In genomic region chr14:76415781-76416301, GRCm38 (mm10) we compare ENCODE assay signal across 8 mouse cellular contexts. TPM values are rescaled to one million over a fixed set of nuclear protein-coding genes. Genes with fewer than 3 reads are reported as not detected.
A peak's percentile ranks its signal among the peaks of the same experiment; 100 is the strongest.
DNase-seq lines count a peak whose midpoint lies in the region; ATAC-seq and TF ChIP-seq lines count a peak whose summit lies in the region.

No protein-coding gene starts in this region.

- H3K79me3 ChIP-seq in C2C12 (ENCODE audit: low read depth), result peaks cover 41% of the 10 kb centered on the region

- H3K9me3 ChIP-seq in embryonic facial prominence, embryonic 14.5 days (ENCODE audit: control insufficient read depth, low read length), result no peaks in the 10 kb centered on the region
- H3K9me3 ChIP-seq in heart, embryonic 15.5 days (replicated peaks), result no peaks in the 10 kb centered on the region
- no peaks in the 10 kb centered on the region for H3K9me3 ChIP-seq in liver, embryonic 16.5 days (replicated peaks; ENCODE audit: control insufficient read depth, low read length)
- no peaks in the 10 kb centered on the region for H3K9me3 ChIP-seq in neural tube, embryonic 14.5 days (ENCODE audit: control insufficient read depth, low read length)

- H3K9ac ChIP-seq in embryonic facial prominence, embryonic 14.5 days (ENCODE audit: low read depth, low read length), result peak overlapping the region; percentile 97
- H3K9ac ChIP-seq in heart, embryonic 15.5 days, result peak overlapping the region; percentile 98
- no peak overlapping the region; the same call in 1 of the 2 replicates for H3K9ac ChIP-seq in liver, embryonic 16.5 days (ENCODE audit: low read depth, low read length)
- H3K9ac ChIP-seq in neural tube, embryonic 14.5 days (replicated peaks; ENCODE audit: low read depth, low read length), result peak overlapping the region; percentile 98

- ATAC-seq in embryonic facial prominence, embryonic 14.5 days (ENCODE audit: low read depth), result no peak
- no peak for ATAC-seq in heart, embryonic 15.5 days (replicated peaks; ENCODE audit: insufficient number of reproducible peaks, insufficient read depth, low FRiP score, low read depth)
- 0 out of 2 replicates have a peak, but pooled peaks have one; percentile 1 for ATAC-seq in liver, embryonic 16.5 days (ENCODE audit: low read depth)
- no peak; the same call in 1 of the 2 replicates for ATAC-seq in neural tube, embryonic 14.5 days (ENCODE audit: low read depth)

- peak overlapping the region; percentile 61 for H3K4me3 ChIP-seq in C2C12 (ENCODE audit: insufficient read depth, poor library complexity, severe bottlenecking)
- peak overlapping the region; percentile 87 for H3K4me3 ChIP-seq in embryonic facial prominence, embryonic 14.5 days (ENCODE audit: low read depth, low read length)
- H3K4me3 ChIP-seq in heart, embryonic 15.5 days, result peak overlapping the region; percentile 96
- peak overlapping the region; percentile 65 for H3K4me3 ChIP-seq in liver, embryonic 16.5 days (ENCODE audit: low read depth, low read length)
- peak overlapping the region; percentile 95 for H3K4me3 ChIP-seq in neural tube, embryonic 14.5 days (ENCODE audit: low read depth, low read length)

- H3ac ChIP-seq in C2C12 (ENCODE audit: control insufficient read depth, insufficient read length, low read depth), result peak overlapping the region; percentile 73

- DNase-seq in adrenal gland, postnatal 25 days, result peak; percentile 53
- peak; percentile 71 for DNase-seq in embryonic facial prominence, embryonic 14.5 days (ENCODE audit: low spot score)
- peak; percentile 50 to 60 for DNase-seq in kidney, postnatal 25 days
- peak; percentile 22 to 30 for DNase-seq in thymus, postnatal 10 days (ENCODE audit: low spot score in 2 of 2)

- TF ChIP-seq CTCF in C2C12 (IDR thresholded peaks at IDR 0.05; ENCODE audit: control insufficient read depth, insufficient read depth, insufficient read length), result no peak

- H3K79me2 ChIP-seq in C2C12 (ENCODE audit: control insufficient read depth, insufficient read depth), result peaks cover 52% of the 10 kb centered on the region

- H3K27ac ChIP-seq in embryonic facial prominence, embryonic 14.5 days (replicated peaks; ENCODE audit: low read depth, low read length), result peak overlapping the region; percentile 98
- H3K27ac ChIP-seq in heart, embryonic 15.5 days, result peak overlapping the region; percentile 98
- no peak overlapping the region for H3K27ac ChIP-seq in liver, embryonic 16.5 days (ENCODE audit: low read length)
- H3K27ac ChIP-seq in neural tube, embryonic 14.5 days (ENCODE audit: low read depth, low read length), result peak overlapping the region; percentile 100

- peak overlapping the region; percentile 80 for H3K4me2 ChIP-seq in embryonic facial prominence, embryonic 14.5 days (ENCODE audit: low read depth, low read length)
- peak overlapping the region; percentile 92 for H3K4me2 ChIP-seq in heart, embryonic 15.5 days
- H3K4me2 ChIP-seq in liver, embryonic 16.5 days (ENCODE audit: low read depth, low read length), result peak overlapping the region; percentile 80
- H3K4me2 ChIP-seq in neural tube, embryonic 14.5 days (ENCODE audit: low read depth, low read length), result peak overlapping the region; percentile 94

- WGBS in embryonic facial prominence, embryonic 14.5 days, result 0% methylated on average over 25 of the region's 38 CpGs
- 1% methylated on average over 35 of the region's 38 CpGs for WGBS in heart, embryonic 15.5 days
- WGBS in liver, embryonic 16.5 days (ENCODE audit: insufficient replicate concordance), result under 1% methylated on average over 31 of the region's 38 CpGs
- under 1% methylated on average over 35 of the region's 38 CpGs for WGBS in neural tube, embryonic 14.5 days

- H3K27me3 ChIP-seq in C2C12 (ENCODE audit: control insufficient read depth, insufficient read depth, insufficient read length), result no peaks in the 10 kb centered on the region
- no peaks in the 10 kb centered on the region for H3K27me3 ChIP-seq in embryonic facial prominence, embryonic 14.5 days (replicated peaks; ENCODE audit: control insufficient read depth, insufficient read depth, low read length)
- no peaks in the 10 kb centered on the region for H3K27me3 ChIP-seq in heart, embryonic 15.5 days
- H3K27me3 ChIP-seq in liver, embryonic 16.5 days (ENCODE audit: control insufficient read depth, insufficient read depth, low read depth, low read length), result peaks cover 37% of the 10 kb centered on the region
- no peaks in the 10 kb centered on the region; the same call in 1 of the 2 replicates for H3K27me3 ChIP-seq in neural tube, embryonic 14.5 days (ENCODE audit: control insufficient read depth, insufficient read depth, low read length)

- peaks cover 40% of the 10 kb centered on the region for H3K36me3 ChIP-seq in C2C12 (ENCODE audit: control insufficient read depth, insufficient read depth)
- H3K36me3 ChIP-seq in embryonic facial prominence, embryonic 14.5 days (ENCODE audit: control insufficient read depth, insufficient read depth, low read length), result peaks cover 31% of the 10 kb centered on the region
- H3K36me3 ChIP-seq in heart, embryonic 15.5 days, result peaks cover 24% of the 10 kb centered on the region
- no peaks in the 10 kb centered on the region for H3K36me3 ChIP-seq in liver, embryonic 16.5 days (ENCODE audit: control insufficient read depth, insufficient read depth)
- peaks cover 11% of the 10 kb centered on the region for H3K36me3 ChIP-seq in neural tube, embryonic 14.5 days (ENCODE audit: control insufficient read depth, insufficient read depth, low read length)

- H3K4me1 ChIP-seq in embryonic facial prominence, embryonic 14.5 days (ENCODE audit: control insufficient read depth, insufficient read depth, low read length), result peaks cover 37% of the 10 kb centered on the region
- H3K4me1 ChIP-seq in heart, embryonic 15.5 days (replicated peaks), result peaks cover 40% of the 10 kb centered on the region
- no peaks in the 10 kb centered on the region; the same call in 1 of the 2 replicates for H3K4me1 ChIP-seq in liver, embryonic 16.5 days (ENCODE audit: control insufficient read depth, low read depth, low read length)
- H3K4me1 ChIP-seq in neural tube, embryonic 14.5 days (ENCODE audit: control insufficient read depth, insufficient read depth, low read length), result peaks cover 42% of the 10 kb centered on the region

TF ChIP-seq in C2C12, 6 proteins besides CTCF, POLR2A, EP300 and RAD21:
- TF ChIP-seq MYOD1 (IDR thresholded peaks at IDR 0.05; ENCODE audit: control insufficient read depth, insufficient read length, low read depth), result no peak
- no peak for TF ChIP-seq USF1 (IDR thresholded peaks at IDR 0.05; ENCODE audit: low read depth)
- no peak for TF ChIP-seq MAX (IDR thresholded peaks at IDR 0.05)
- TF ChIP-seq MYOG (IDR thresholded peaks at IDR 0.05; ENCODE audit: control insufficient read depth, extremely low read depth, insufficient read length), result no peak
- TF ChIP-seq CEBPB (IDR thresholded peaks at IDR 0.05; ENCODE audit: low read depth), result no peak
- no peak for TF ChIP-seq FOSL1 (IDR thresholded peaks at IDR 0.05; ENCODE audit: insufficient read depth, low read length, poor library complexity, severe bottlenecking)

RNA-seq across cellular contexts. Expression of gene Tsc22d1, which starts 1.1 kb away (rescaled TPM):
- polyA plus RNA-seq in C2C12 (2012; fragmentation: generic; extraction: Trizol), result 546 TPM
- 968 and 1,277 TPM in 2 replicates for total RNA-seq in adrenal gland, postnatal 25 days (2021)
- 499 and 556 TPM in 2 replicates for polyA plus RNA-seq in embryonic facial prominence, embryonic 14.5 days (2014; fragmentation: Nextera tagmentation; extraction: Ambion mirVana)
- 266 and 375 TPM in 2 replicates for polyA plus RNA-seq in heart, embryonic 15.5 days (2015; fragmentation: Nextera tagmentation; extraction: Ambion mirVana)
- polyA plus RNA-seq in liver, embryonic 16.5 days (2015; fragmentation: Nextera tagmentation; extraction: Ambion mirVana), result 114 and 122 TPM in 2 replicates
- 885 and 965 TPM in 2 replicates for polyA plus RNA-seq in neural tube, embryonic 14.5 days (2014; fragmentation: Nextera tagmentation; extraction: Ambion mirVana)
